Mouse (Mus musculus) forebrain, postnatal 0 days (tissue): ENCODE data around the gene Adora1. TPM values are rescaled to one million over a fixed set of nuclear protein-coding genes. Genes with fewer than 3 reads are reported as not detected.

Experiments
- ATAC-seq: fragments of 200-750 bp; cut with Nextera tagmentation; 2 replicates; pipeline ENCODE4 v1.8.0; 2017; ENCODE audit warnings: mild to moderate bottlenecking, moderate library complexity
- DNase-seq: peaks from one replicate; pipeline ENCODE4 v3.0.0-alpha.2; 2015
- H3K27ac ChIP-seq: fragments of 300-500 bp; sonication (generic); 2 replicates; pipeline ENCODE4 v1.5.1; 2014; ENCODE audit warnings: low read depth, mild to moderate bottlenecking, antibody characterized with exemption, low read length, moderate library complexity, mixed read lengths
- H3K27me3 ChIP-seq: fragments of 300-500 bp; sonication (generic); 2 replicates; pipeline ENCODE4 v1.6.1; 2014; ENCODE audit warnings: mild to moderate bottlenecking, low read length, mixed read lengths; ENCODE audit not compliant: insufficient read depth
- H3K36me3 ChIP-seq: fragments of 300-500 bp; sonication (generic); 2 replicates; pipeline ENCODE4 v1.6.1; 2014; ENCODE audit warnings: mild to moderate bottlenecking, moderate library complexity; ENCODE audit not compliant: insufficient read depth
- H3K4me1 ChIP-seq: fragments of 300-500 bp; sonication (generic); 2 replicates; pipeline ENCODE4 v1.6.1; 2014; ENCODE audit warnings: antibody characterized with exemption; ENCODE audit not compliant: insufficient read depth
- H3K4me2 ChIP-seq: fragments of 300-500 bp; sonication (generic); 2 replicates; pipeline ENCODE4 v1.6.1; 2014; ENCODE audit warnings: low read depth, mild to moderate bottlenecking, moderate library complexity
- H3K4me3 ChIP-seq: fragments of 300-500 bp; sonication (generic); 2 replicates; pipeline ENCODE4 v1.5.1; 2014; ENCODE audit warnings: low read depth, low read length, mixed read lengths
- H3K9ac ChIP-seq: fragments of 300-500 bp; sonication (generic); 2 replicates; pipeline ENCODE4 v1.6.1; 2014; ENCODE audit warnings: mild to moderate bottlenecking
- H3K9me3 ChIP-seq: fragments of 300-500 bp; sonication (generic); 2 replicates; pipeline ENCODE4 v1.6.1; 2016; ENCODE audit warnings: low read length
- CTCF ChIP-seq: sonication (generic); IDR thresholded peaks from 2 replicates; pipeline ENCODE4 v1.5.1; 2016; ENCODE audit warnings: antibody characterized with exemption, control low read depth, low read depth
- WGBS: fragments of 180-500 bp; shearing (Covaris S2); extraction: QIAGEN DNeasy Blood & Tissue Kit; methylation state at CpG from one replicate; pipeline ENCODE4 v1.1.7; 2014; 5-methylcytosine and 5-hydroxymethylcytosine counted together
- polyA plus RNA-seq: library from polyadenylated mRNA; unstranded; fragments of >200 nt; fragmentation: Nextera tagmentation; extraction: Ambion mirVana; gene quantifications from 2 replicates; pipeline ENCODE4 v1.2.1, GENCODE M21; 2015
- total RNA-seq: library from RNA; depleted of rRNA; stranded (reverse); fragments of >200 nt; gene quantifications from 2 replicates; pipeline ENCODE4 v1.2.3, GENCODE M21; 2014

Gene Adora1
- total and polyA plus RNA-seq, 2 experiments from 2014 or later, result 37.5 to 38.4 TPM

- WGBS, result 89% methylated on average over 3 of the region's 3 CpGs
- H3K36me3 ChIP-seq, result no peaks in the 10 kb centered on the region
- peaks cover 14% of the 10 kb centered on the region for H3K4me1 ChIP-seq
- ATAC-seq (no peak), DNase-seq (no peak)
- H3K4me2 ChIP-seq, result no peak overlapping the region
- H3K27me3 ChIP-seq, result 0 out of 2 replicates have a peak, but pooled peaks cover 5% of the 10 kb centered on the region
- H3K9me3 ChIP-seq, result no peaks in the 10 kb centered on the region
- no peak overlapping the region for H3K27ac ChIP-seq
- TF ChIP-seq CTCF, result no peak
- H3K9ac ChIP-seq, result no peak overlapping the region
- H3K4me3 ChIP-seq, result no peak overlapping the region
These were observed 2.2 kb upstream of the Adora1 start for GRCm38 (mm10) chr1:134237438-134237837.

DNA sequence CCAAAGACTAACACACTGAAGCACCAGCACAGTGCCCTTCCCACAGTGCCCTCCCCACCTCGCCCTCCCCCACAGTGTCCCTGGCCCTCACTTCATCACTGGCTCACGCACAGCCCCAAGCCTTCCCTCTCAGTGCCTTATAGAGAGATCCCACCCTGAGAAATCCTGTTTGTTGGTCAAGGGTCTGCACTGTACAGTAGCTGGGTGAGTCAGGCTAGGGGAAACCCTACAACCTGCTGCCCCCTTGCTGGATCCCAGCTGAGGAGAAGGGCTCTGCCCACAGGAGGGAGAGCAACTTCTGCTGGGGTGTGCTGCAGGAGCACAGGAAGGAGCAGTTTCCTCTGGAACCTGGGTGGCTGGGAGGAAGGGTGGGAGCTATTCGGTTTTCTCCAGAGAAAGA lies 911 bp upstream of the Adora1 start:
- no peak for ATAC-seq
- H3K4me1 ChIP-seq, result peaks cover 17% of the 10 kb centered on the region

GRCm38 (mm10) chr1:134234455-134235390 lies 508 bp downstream of the Adora1 start:
- no peaks in the 10 kb centered on the region for H3K36me3 ChIP-seq
- H3K27me3 ChIP-seq, result 0 out of 2 replicates have a peak, but pooled peaks cover 5% of the 10 kb centered on the region
- peak; percentile 35; the same call in 1 of the 2 replicates for TF ChIP-seq CTCF
- H3K4me2 ChIP-seq, result peak overlapping the region; percentile 89
- peak overlapping the region; percentile 55 for H3K4me3 ChIP-seq
- no peaks in the 10 kb centered on the region for H3K9me3 ChIP-seq
- DNase-seq, result peak; percentile 70
- ATAC-seq, result peak; percentile 73
- peak overlapping the region; percentile 83 for H3K27ac ChIP-seq
- WGBS, result 1% methylated on average over 41 of the region's 41 CpGs
- peak overlapping the region; percentile 72 for H3K9ac ChIP-seq
- H3K4me1 ChIP-seq, result peaks cover 17% of the 10 kb centered on the region

More for the DNA sequence above, 911 bp upstream of the Adora1 start:
- 0 out of 2 replicates have a peak, but pooled peaks cover 5% of the 10 kb centered on the region for H3K27me3 ChIP-seq
- no peak for DNase-seq
- H3K27ac ChIP-seq, result peak overlapping the region; percentile 83; the same call in 1 of the 2 replicates
- 50% methylated on average over 3 of the region's 3 CpGs for WGBS
- no peak for TF ChIP-seq CTCF
- peak overlapping the region; percentile 55; the same call in 1 of the 2 replicates for H3K4me3 ChIP-seq
- peak overlapping the region; percentile 89 for H3K4me2 ChIP-seq
- no peaks in the 10 kb centered on the region for H3K36me3 ChIP-seq
- H3K9me3 ChIP-seq, result no peaks in the 10 kb centered on the region
- H3K9ac ChIP-seq, result 0 out of 2 replicates have a peak overlapping the region, but pooled peaks have one; percentile 72

DNA sequence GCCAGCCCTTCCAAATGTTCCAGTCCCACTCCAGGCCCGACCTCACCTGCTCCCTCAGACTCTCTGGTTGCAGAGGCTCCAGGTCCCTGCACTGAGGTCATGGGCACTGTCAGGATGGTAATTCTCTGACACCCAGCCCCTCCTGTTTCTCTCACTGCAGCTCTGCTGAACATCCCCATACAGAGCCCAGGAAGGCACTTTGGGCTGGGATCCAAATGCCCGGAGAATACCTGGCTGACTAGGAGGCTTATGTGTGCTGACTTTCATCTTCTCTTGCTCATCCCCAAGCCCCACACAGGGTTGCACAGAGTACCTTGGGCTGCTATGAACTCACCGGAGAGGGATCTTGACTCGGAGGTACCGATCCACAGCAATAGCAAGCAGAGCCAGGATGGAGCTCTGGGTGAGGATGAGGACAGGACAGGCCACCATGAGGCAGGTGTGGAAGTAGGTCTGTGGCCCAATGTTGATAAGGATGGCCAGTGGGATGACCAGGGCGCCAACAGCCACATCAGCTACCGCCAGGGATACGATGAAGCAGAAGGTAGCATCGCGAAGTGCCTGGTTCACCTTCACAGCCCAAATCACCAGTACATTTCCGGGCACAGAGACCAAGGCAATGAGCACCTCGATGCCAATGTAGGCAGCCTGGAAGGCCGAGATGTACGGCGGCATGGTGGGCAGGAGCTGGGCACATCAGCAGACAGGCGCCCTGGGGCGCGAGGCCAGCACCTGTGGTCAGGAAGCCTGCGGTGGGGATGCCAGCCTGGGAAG lies 1.4 kb downstream of the Adora1 start:
- Histone ChIP-seq H3K27ac (0 out of 2 replicates have a peak overlapping the region, but pooled peaks have one; percentile 15), H3K27me3 (0 out of 2 replicates have a peak, but pooled peaks cover 5% of the 10 kb centered on the region), H3K9me3 (no peaks in the 10 kb centered on the region), H3K36me3 (no peaks in the 10 kb centered on the region), H3K4me2 (peak overlapping the region; percentile 89), H3K4me3 (peak overlapping the region; percentile 55), H3K4me1 (peaks cover 17% of the 10 kb centered on the region), H3K9ac (peak overlapping the region; percentile 72)
- TF ChIP-seq CTCF, result no peak
- no peak for DNase-seq
- WGBS, result 44% methylated on average over 19 of the region's 19 CpGs
- no peak for ATAC-seq

GRCm38 (mm10) chr1:134232778-134233531 lies 2.3 kb downstream of the Adora1 start:
- ATAC-seq, result peak; percentile 8; the same call in 1 of the 2 replicates
- peaks cover 17% of the 10 kb centered on the region for H3K4me1 ChIP-seq
- peak overlapping the region; percentile 72 for H3K9ac ChIP-seq
- DNase-seq, result peak; percentile 58
- no peaks in the 10 kb centered on the region for H3K9me3 ChIP-seq
- 0 out of 2 replicates have a peak, but pooled peaks cover 5% of the 10 kb centered on the region for H3K27me3 ChIP-seq
- H3K4me2 ChIP-seq, result peak overlapping the region; percentile 89
- no peaks in the 10 kb centered on the region for H3K36me3 ChIP-seq
- no peak for TF ChIP-seq CTCF
- 29% methylated on average over 12 of the region's 12 CpGs for WGBS
- H3K4me3 ChIP-seq, result peak overlapping the region; percentile 55
- peak overlapping the region; percentile 16; the same call in 1 of the 2 replicates for H3K27ac ChIP-seq

DNA sequence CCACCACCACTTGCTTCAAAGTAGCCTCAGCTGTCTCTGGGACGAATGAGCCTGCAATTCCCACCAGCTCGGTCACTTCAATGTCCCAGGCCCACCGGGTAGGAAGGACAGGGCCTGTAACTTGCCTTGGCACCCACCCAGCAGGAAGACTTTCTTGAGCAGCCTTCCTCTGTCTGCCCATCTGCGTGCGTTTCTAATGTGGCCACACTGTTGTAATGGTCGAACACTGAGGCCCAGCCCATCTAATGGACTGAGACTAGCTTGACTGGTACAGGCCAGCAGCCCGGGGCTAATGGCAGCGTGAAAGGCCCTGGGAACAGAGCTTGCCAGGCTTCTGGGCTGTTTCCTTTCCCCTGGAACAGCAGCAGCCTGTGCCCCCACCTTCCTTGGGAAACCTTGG lies 2.9 kb downstream of the Adora1 start:
- Histone ChIP-seq H3K9me3 (no peaks in the 10 kb centered on the region), H3K4me2 (peak overlapping the region; percentile 89), H3K27me3 (0 out of 2 replicates have a peak, but pooled peaks cover 5% of the 10 kb centered on the region), H3K9ac (no peak overlapping the region; the same call in 1 of the 2 replicates), H3K36me3 (no peaks in the 10 kb centered on the region), H3K4me1 (peaks cover 17% of the 10 kb centered on the region), H3K27ac (peak overlapping the region; percentile 16; the same call in 1 of the 2 replicates), H3K4me3 (peak overlapping the region; percentile 55; the same call in 1 of the 2 replicates)
- DNase-seq (no peak), ATAC-seq (no peak)
- no peak for TF ChIP-seq CTCF
- WGBS, result 61% methylated on average over 8 of the region's 8 CpGs
